Comparison of ENCODE assay signal across 8 mouse cellular contexts in genomic region chr12:113155076-113155771, GRCm38 (mm10). TPM values are rescaled to one million over a fixed set of nuclear protein-coding genes. Genes with fewer than 3 reads are reported as not detected.
DNase-seq lines count a peak whose midpoint lies in the region; ATAC-seq and TF ChIP-seq lines count a peak whose summit lies in the region.

No protein-coding gene starts in this region.

- H3K9me3 ChIP-seq in forebrain, embryonic 13.5 days (replicated peaks): no peaks in the 10 kb centered on the region
- H3K9me3 ChIP-seq in hindbrain, embryonic 14.5 days (ENCODE audit: control insufficient read depth, low read length): no peaks in the 10 kb centered on the region
- H3K9me3 ChIP-seq in limb, embryonic 14.5 days (ENCODE audit: control insufficient read depth, low read length): no peaks in the 10 kb centered on the region
- no peaks in the 10 kb centered on the region for H3K9me3 ChIP-seq in midbrain, embryonic 12.5 days

- H3K4me1 ChIP-seq in forebrain, embryonic 13.5 days: peaks cover 35% of the 10 kb centered on the region
- peaks cover 21% of the 10 kb centered on the region for H3K4me1 ChIP-seq in hindbrain, embryonic 14.5 days (replicated peaks; ENCODE audit: control insufficient read depth, insufficient read depth, low read length)
- H3K4me1 ChIP-seq in limb, embryonic 14.5 days (ENCODE audit: control insufficient read depth, insufficient read depth, low read length): peaks cover 19% of the 10 kb centered on the region
- H3K4me1 ChIP-seq in midbrain, embryonic 12.5 days: peaks cover 36% of the 10 kb centered on the region

- H3K27ac ChIP-seq in forebrain, embryonic 13.5 days: peak overlapping the region; percentile 54
- peak overlapping the region; percentile 79 for H3K27ac ChIP-seq in hindbrain, embryonic 14.5 days
- peak overlapping the region; percentile 84 for H3K27ac ChIP-seq in limb, embryonic 14.5 days (replicated peaks; ENCODE audit: low read depth, low read length)
- H3K27ac ChIP-seq in midbrain, embryonic 12.5 days (replicated peaks): peak overlapping the region; percentile 56; the same call in 1 of the 2 replicates

- intact Hi-C loops in left cerebral cortex, postnatal 4 days (cut with DNase I): no loop called here

- peaks cover 38% of the 10 kb centered on the region for H3K27me3 ChIP-seq in forebrain, embryonic 13.5 days
- 0 out of 2 replicates have a peak, but pooled peaks cover 19% of the 10 kb centered on the region for H3K27me3 ChIP-seq in hindbrain, embryonic 14.5 days (ENCODE audit: control insufficient read depth, insufficient read depth, low read length)
- H3K27me3 ChIP-seq in limb, embryonic 14.5 days (ENCODE audit: control insufficient read depth, insufficient read depth, low read length): no peaks in the 10 kb centered on the region
- peaks cover 50% of the 10 kb centered on the region for H3K27me3 ChIP-seq in midbrain, embryonic 12.5 days

- H3K36me3 ChIP-seq in forebrain, embryonic 13.5 days (ENCODE audit: poor library complexity, severe bottlenecking): 0 out of 2 replicates have a peak, but pooled peaks cover 4% of the 10 kb centered on the region
- H3K36me3 ChIP-seq in hindbrain, embryonic 14.5 days (replicated peaks; ENCODE audit: control insufficient read depth, insufficient read depth): no peaks in the 10 kb centered on the region
- H3K36me3 ChIP-seq in limb, embryonic 14.5 days (ENCODE audit: control insufficient read depth, insufficient read depth, low read length): no peaks in the 10 kb centered on the region
- 0 out of 2 replicates have a peak, but pooled peaks cover 3% of the 10 kb centered on the region for H3K36me3 ChIP-seq in midbrain, embryonic 12.5 days

- peak overlapping the region; percentile 63 for H3K9ac ChIP-seq in forebrain, embryonic 13.5 days
- peak overlapping the region; percentile 61 for H3K9ac ChIP-seq in hindbrain, embryonic 14.5 days
- H3K9ac ChIP-seq in limb, embryonic 14.5 days (ENCODE audit: low read depth, low read length, severe bottlenecking): peak overlapping the region; percentile 68
- peak overlapping the region; percentile 57 for H3K9ac ChIP-seq in midbrain, embryonic 12.5 days (replicated peaks)

- TF ChIP-seq POLR2A in limb, embryonic 14.5 days (IDR thresholded peaks at IDR 0.05; ENCODE audit: borderline replicate concordance, extremely low read depth, insufficient read depth, insufficient read length): no peak

- DNase-seq in left cerebral cortex, postnatal 4 days: peak; percentile 53
- no peak for DNase-seq in left cerebral cortex, adult 11 months (ENCODE audit: low spot score)
- DNase-seq in adrenal gland, postnatal 36 days: peak; percentile 60 to 63
- DNase-seq in hindbrain, embryonic 14.5 days (ENCODE audit: low spot score): peak; percentile 32
- no peak for DNase-seq in limb, embryonic 14.5 days (ENCODE audit: low spot score)
- DNase-seq in testis, postnatal 14 days (ENCODE audit: low spot score): peak; percentile 68

- peak overlapping the region; percentile 61 for H3K4me3 ChIP-seq in forebrain, embryonic 13.5 days
- H3K4me3 ChIP-seq in hindbrain, embryonic 14.5 days (replicated peaks; ENCODE audit: low read length): peak overlapping the region; percentile 35
- peak overlapping the region; percentile 48 for H3K4me3 ChIP-seq in limb, embryonic 14.5 days (replicated peaks; ENCODE audit: low read length)
- H3K4me3 ChIP-seq in midbrain, embryonic 12.5 days: peak overlapping the region; percentile 61

- WGBS in forebrain, embryonic 13.5 days: 5% methylated on average over 32 of the region's 32 CpGs
- WGBS in hindbrain, embryonic 14.5 days: 6% methylated on average over 32 of the region's 32 CpGs
- 6% methylated on average over 32 of the region's 32 CpGs for WGBS in limb, embryonic 14.5 days
- 4% methylated on average over 32 of the region's 32 CpGs for WGBS in midbrain, embryonic 12.5 days

- peak overlapping the region; percentile 92 for H3K4me2 ChIP-seq in forebrain, embryonic 13.5 days
- peak overlapping the region; percentile 82 for H3K4me2 ChIP-seq in hindbrain, embryonic 14.5 days (replicated peaks)
- H3K4me2 ChIP-seq in limb, embryonic 14.5 days (replicated peaks; ENCODE audit: low read depth, low read length, severe bottlenecking): peak overlapping the region; percentile 95
- peak overlapping the region; percentile 63 for H3K4me2 ChIP-seq in midbrain, embryonic 12.5 days (replicated peaks)

- ATAC-seq in forebrain, embryonic 13.5 days: peak; percentile 0
- 0 out of 2 replicates have a peak, but pooled peaks have one; percentile 0 for ATAC-seq in hindbrain, embryonic 14.5 days (ENCODE audit: low FRiP score)
- ATAC-seq in limb, embryonic 14.5 days (ENCODE audit: low FRiP score, low read depth): peak; percentile 0; the same call in 1 of the 2 replicates
- peak; percentile 1 for ATAC-seq in midbrain, embryonic 12.5 days (ENCODE audit: low FRiP score, low read depth)

RNA-seq across cellular contexts. Expression of gene Tedc1, which starts 1.0 kb away (rescaled TPM):
- total RNA-seq in left cerebral cortex, postnatal 4 days (2021): 1 to 10 TPM; 5.6 to 5.7 TPM
- total RNA-seq in adrenal gland, postnatal 36 days (2021): 1 to 10 TPM; 1.7 TPM
- 32.2 and 41.2 TPM in 2 replicates for polyA plus RNA-seq in forebrain, embryonic 13.5 days (2015; fragmentation: Nextera tagmentation; extraction: Ambion mirVana)
- polyA plus RNA-seq in hindbrain, embryonic 14.5 days (2014; fragmentation: Nextera tagmentation; extraction: Ambion mirVana): 10.2 and 14.4 TPM in 2 replicates
- 30.8 and 36.8 TPM in 2 replicates for polyA plus RNA-seq in limb, embryonic 14.5 days (2012; rRNA removed)
- polyA plus RNA-seq in limb, embryonic 14.5 days (2014; fragmentation: Nextera tagmentation; extraction: Ambion mirVana): 19.5 and 22.6 TPM in 2 replicates
- polyA plus RNA-seq in midbrain, embryonic 12.5 days (2016; fragmentation: Nextera tagmentation; extraction: Ambion mirVana): 43.5 and 44.3 TPM in 2 replicates

RNA-seq across cellular contexts. Expression of gene Crip1, which starts 9.1 kb away (rescaled TPM):
- total RNA-seq in left cerebral cortex, postnatal 4 days (2021): 10 to 100 TPM; 14.9 to 16.3 TPM
- 10 to 100 TPM; 44.1 to 71.1 TPM for total RNA-seq in adrenal gland, postnatal 36 days (2021)
- 35.9 and 40.0 TPM in 2 replicates for polyA plus RNA-seq in forebrain, embryonic 13.5 days (2015; fragmentation: Nextera tagmentation; extraction: Ambion mirVana)
- polyA plus RNA-seq in hindbrain, embryonic 14.5 days (2014; fragmentation: Nextera tagmentation; extraction: Ambion mirVana): 30.5 and 34.4 TPM in 2 replicates
- 387 and 403 TPM in 2 replicates for polyA plus RNA-seq in limb, embryonic 14.5 days (2012; rRNA removed)
- 344 and 469 TPM in 2 replicates for polyA plus RNA-seq in limb, embryonic 14.5 days (2014; fragmentation: Nextera tagmentation; extraction: Ambion mirVana)
- 70.4 and 86.3 TPM in 2 replicates for polyA plus RNA-seq in midbrain, embryonic 12.5 days (2016; fragmentation: Nextera tagmentation; extraction: Ambion mirVana)

RNA-seq across cellular contexts. Expression of gene Crip2, which starts 15.2 kb away (rescaled TPM):
- 100 to 1,000 TPM; 306 to 334 TPM for total RNA-seq in left cerebral cortex, postnatal 4 days (2021)
- 10 to 100 TPM; 51.8 to 52.5 TPM for total RNA-seq in adrenal gland, postnatal 36 days (2021)
- 314 and 328 TPM in 2 replicates for polyA plus RNA-seq in forebrain, embryonic 13.5 days (2015; fragmentation: Nextera tagmentation; extraction: Ambion mirVana)
- polyA plus RNA-seq in hindbrain, embryonic 14.5 days (2014; fragmentation: Nextera tagmentation; extraction: Ambion mirVana): 280 and 288 TPM in 2 replicates
- polyA plus RNA-seq in limb, embryonic 14.5 days (2012; rRNA removed): 91.4 and 102 TPM in 2 replicates
- polyA plus RNA-seq in limb, embryonic 14.5 days (2014; fragmentation: Nextera tagmentation; extraction: Ambion mirVana): 89.9 and 99.1 TPM in 2 replicates
- 257 and 284 TPM in 2 replicates for polyA plus RNA-seq in midbrain, embryonic 12.5 days (2016; fragmentation: Nextera tagmentation; extraction: Ambion mirVana)

RNA-seq across cellular contexts. Expression of gene Tmem121, which starts 30.5 kb away (rescaled TPM):
- total RNA-seq in left cerebral cortex, postnatal 4 days (2021): 10 to 100 TPM; 37.8 to 40.0 TPM
- 1 to 10 TPM; 4.5 to 7.4 TPM for total RNA-seq in adrenal gland, postnatal 36 days (2021)
- 23.9 and 27.8 TPM in 2 replicates for polyA plus RNA-seq in forebrain, embryonic 13.5 days (2015; fragmentation: Nextera tagmentation; extraction: Ambion mirVana)
- 28.0 and 33.4 TPM in 2 replicates for polyA plus RNA-seq in hindbrain, embryonic 14.5 days (2014; fragmentation: Nextera tagmentation; extraction: Ambion mirVana)
- 29.6 and 43.4 TPM in 2 replicates for polyA plus RNA-seq in limb, embryonic 14.5 days (2012; rRNA removed)
- 10.1 and 12.3 TPM in 2 replicates for polyA plus RNA-seq in limb, embryonic 14.5 days (2014; fragmentation: Nextera tagmentation; extraction: Ambion mirVana)
- polyA plus RNA-seq in midbrain, embryonic 12.5 days (2016; fragmentation: Nextera tagmentation; extraction: Ambion mirVana): 25.1 and 25.3 TPM in 2 replicates

RNA-seq across cellular contexts. Expression of gene Mta1, which starts 57.1 kb away (rescaled TPM):
- 100 to 1,000 TPM; 103 to 105 TPM for total RNA-seq in left cerebral cortex, postnatal 4 days (2021)
- 10 to 100 TPM; 76.8 to 99.8 TPM for total RNA-seq in adrenal gland, postnatal 36 days (2021)
- polyA plus RNA-seq in forebrain, embryonic 13.5 days (2015; fragmentation: Nextera tagmentation; extraction: Ambion mirVana): 19.5 and 20.2 TPM in 2 replicates
- 17.8 and 19.3 TPM in 2 replicates for polyA plus RNA-seq in hindbrain, embryonic 14.5 days (2014; fragmentation: Nextera tagmentation; extraction: Ambion mirVana)
- 126 and 161 TPM in 2 replicates for polyA plus RNA-seq in limb, embryonic 14.5 days (2012; rRNA removed)
- polyA plus RNA-seq in limb, embryonic 14.5 days (2014; fragmentation: Nextera tagmentation; extraction: Ambion mirVana): 21.1 and 25.0 TPM in 2 replicates
- 19.3 and 20.4 TPM in 2 replicates for polyA plus RNA-seq in midbrain, embryonic 12.5 days (2016; fragmentation: Nextera tagmentation; extraction: Ambion mirVana)

Comparison
In these comparisons a context has a peak if more than half of its experiments do, and no peak if none do; other contexts are left out.
1. DNase-seq: peak in left cerebral cortex, postnatal 4 days (single experiment), adrenal gland, postnatal 36 days (2 of 2), hindbrain, embryonic 14.5 days (single experiment) and testis, postnatal 14 days (single experiment); none in left cerebral cortex, adult 11 months (single experiment) and limb, embryonic 14.5 days (single experiment).
2. Peak in every context shown above with its lines, with median percentiles within 50 percentile points of each other: ATAC-seq, H3K27ac ChIP-seq, H3K4me2 ChIP-seq, H3K4me3 ChIP-seq and H3K9ac ChIP-seq.